Mouse (Mus musculus): ENCODE results near the gene Atp5s. TPM values are rescaled to one million over a fixed set of nuclear protein-coding genes. Genes with fewer than 3 reads are reported as not detected.

The Atp5s gene
- polyA plus RNA-seq, 1 experiment from 2014 or later = 21.6 TPM

- Histone ChIP-seq H3K36me3 (replicated peaks) (no peaks in the 10 kb centered on the region), H3K4me1 (peaks cover 30% of the 10 kb centered on the region), H3K9me3 (no peaks in the 10 kb centered on the region), H3K27me3 (ENCODE audit: poor library complexity, severe bottlenecking) (0 out of 2 replicates have a peak, but pooled peaks cover 9% of the 10 kb centered on the region), H3K27ac (no peak overlapping the region), H3K4me3 (no peak overlapping the region)
- 85% methylated on average over 10 of the region's 10 CpGs for WGBS
- no peak for DNase-seq (ENCODE audit: extremely low spot score, low spot score)
Measured at GRCm38 (mm10) chr12:69766185-69766904, 41.6 kb downstream of the Atp5s start.

GRCm38 (mm10) chr12:69767476-69768258 lies 42.9 kb downstream of the Atp5s start:
- Histone ChIP-seq H3K4me1 (peaks cover 30% of the 10 kb centered on the region), H3K9me3 (no peaks in the 10 kb centered on the region), H3K27me3 (ENCODE audit: poor library complexity, severe bottlenecking) (0 out of 2 replicates have a peak, but pooled peaks cover 9% of the 10 kb centered on the region), H3K4me3 (peak overlapping the region; percentile 9; the same call in 1 of the 2 replicates), H3K36me3 (replicated peaks) (no peaks in the 10 kb centered on the region), H3K27ac (peak overlapping the region; percentile 59)
- WGBS = 26% methylated on average over 9 of the region's 9 CpGs
- DNase-seq (ENCODE audit: extremely low spot score, low spot score) = no peak

- 81% methylated on average over 2 of the region's 2 CpGs for WGBS
Measured at GRCm38 (mm10) chr12:69768841-69769240, 44.1 kb downstream of the Atp5s start.

GRCm38 (mm10) chr12:69776607-69777340 lies 52.0 kb downstream of the Atp5s start:
- peaks cover 15% of the 10 kb centered on the region for H3K4me1 ChIP-seq
- no peaks in the 10 kb centered on the region for H3K9me3 ChIP-seq
- no peak overlapping the region for H3K27ac ChIP-seq
- no peak overlapping the region for H3K4me3 ChIP-seq
- WGBS = 74% methylated on average over 11 of the region's 11 CpGs
- H3K36me3 ChIP-seq (replicated peaks) = no peaks in the 10 kb centered on the region
- H3K27me3 ChIP-seq (ENCODE audit: poor library complexity, severe bottlenecking) = no peaks in the 10 kb centered on the region
- DNase-seq (ENCODE audit: extremely low spot score, low spot score) = no peak

More at GRCm38 (mm10) chr12:69768841-69769240, 44.1 kb downstream of the Atp5s start:
- no peaks in the 10 kb centered on the region for H3K9me3 ChIP-seq
- H3K27me3 ChIP-seq (ENCODE audit: poor library complexity, severe bottlenecking) = 0 out of 2 replicates have a peak, but pooled peaks cover 9% of the 10 kb centered on the region
- H3K4me3 ChIP-seq = no peak overlapping the region
- no peak overlapping the region for H3K27ac ChIP-seq
- DNase-seq (ENCODE audit: extremely low spot score, low spot score) = no peak
- H3K4me1 ChIP-seq = peaks cover 30% of the 10 kb centered on the region
- no peaks in the 10 kb centered on the region for H3K36me3 ChIP-seq (replicated peaks)

GRCm38 (mm10) chr12:69777341-69777730 lies 52.6 kb downstream of the Atp5s start:
- Histone ChIP-seq H3K36me3 (replicated peaks) (no peaks in the 10 kb centered on the region), H3K4me1 (peaks cover 15% of the 10 kb centered on the region), H3K9me3 (no peaks in the 10 kb centered on the region), H3K4me3 (no peak overlapping the region), H3K27ac (no peak overlapping the region), H3K27me3 (ENCODE audit: poor library complexity, severe bottlenecking) (no peaks in the 10 kb centered on the region)
- DNase-seq (ENCODE audit: extremely low spot score, low spot score) = no peak
- WGBS = 91% methylated on average over 6 of the region's 6 CpGs

GRCm38 (mm10) chr12:69777957-69778356 lies 53.2 kb downstream of the Atp5s start:
- H3K27me3 ChIP-seq (ENCODE audit: poor library complexity, severe bottlenecking) = no peaks in the 10 kb centered on the region
- H3K9me3 ChIP-seq = no peaks in the 10 kb centered on the region
- WGBS = 80% methylated on average over 2 of the region's 2 CpGs
- no peak overlapping the region for H3K27ac ChIP-seq
- H3K4me3 ChIP-seq = no peak overlapping the region
- no peaks in the 10 kb centered on the region for H3K36me3 ChIP-seq (replicated peaks)
- peaks cover 15% of the 10 kb centered on the region for H3K4me1 ChIP-seq
- DNase-seq (ENCODE audit: extremely low spot score, low spot score) = no peak

- peaks cover 12% of the 10 kb centered on the region for H3K4me1 ChIP-seq
- H3K36me3 ChIP-seq (replicated peaks) = no peaks in the 10 kb centered on the region
- WGBS = 90% methylated on average over 8 of the region's 8 CpGs
- no peak overlapping the region for H3K27ac ChIP-seq
- H3K4me3 ChIP-seq = no peak overlapping the region
- H3K9me3 ChIP-seq = no peaks in the 10 kb centered on the region
- DNase-seq (ENCODE audit: extremely low spot score, low spot score) = no peak
- 0 out of 2 replicates have a peak, but pooled peaks cover under 1% of the 10 kb centered on the region for H3K27me3 ChIP-seq (ENCODE audit: poor library complexity, severe bottlenecking)
Measured at GRCm38 (mm10) chr12:69781480-69781879, 56.7 kb downstream of the Atp5s start.

GRCm38 (mm10) chr12:69781935-69782650 lies 57.3 kb downstream of the Atp5s start:
- no peak overlapping the region for H3K27ac ChIP-seq
- WGBS = 89% methylated on average over 10 of the region's 10 CpGs

GRCm38 (mm10) chr12:69783247-69784025 lies 58.7 kb downstream of the Atp5s start:
- 0 out of 2 replicates have a peak overlapping the region, but pooled peaks have one; percentile 53 for H3K27ac ChIP-seq
- WGBS = 68% methylated on average over 6 of the region's 6 CpGs
- DNase-seq (ENCODE audit: extremely low spot score, low spot score) = no peak
- H3K4me1 ChIP-seq = peaks cover 6% of the 10 kb centered on the region
- H3K4me3 ChIP-seq = no peak overlapping the region
- H3K9me3 ChIP-seq = no peaks in the 10 kb centered on the region
- H3K27me3 ChIP-seq (ENCODE audit: poor library complexity, severe bottlenecking) = peaks cover 18% of the 10 kb centered on the region
- H3K36me3 ChIP-seq (replicated peaks) = no peaks in the 10 kb centered on the region

More at GRCm38 (mm10) chr12:69781935-69782650, 57.3 kb downstream of the Atp5s start:
- Histone ChIP-seq H3K4me3 (no peak overlapping the region), H3K36me3 (replicated peaks) (no peaks in the 10 kb centered on the region), H3K9me3 (no peaks in the 10 kb centered on the region), H3K4me1 (peaks cover 6% of the 10 kb centered on the region), H3K27me3 (ENCODE audit: poor library complexity, severe bottlenecking) (peaks cover 6% of the 10 kb centered on the region; the same call in 1 of the 2 replicates)
- DNase-seq (ENCODE audit: extremely low spot score, low spot score) = no peak

GRCm38 (mm10) chr12:69785471-69785870 lies 60.7 kb downstream of the Atp5s start:
- H3K9me3 ChIP-seq = no peaks in the 10 kb centered on the region
- H3K27ac ChIP-seq = no peak overlapping the region
- DNase-seq (ENCODE audit: extremely low spot score, low spot score) = no peak
- no peak overlapping the region for H3K4me3 ChIP-seq
- H3K27me3 ChIP-seq (ENCODE audit: poor library complexity, severe bottlenecking) = peaks cover 38% of the 10 kb centered on the region
- WGBS = 92% methylated on average over 9 of the region's 9 CpGs
- no peaks in the 10 kb centered on the region for H3K36me3 ChIP-seq (replicated peaks)
- H3K4me1 ChIP-seq = peaks cover 12% of the 10 kb centered on the region

GRCm38 (mm10) chr12:69788380-69788779 lies 63.6 kb downstream of the Atp5s start:
- WGBS = 86% methylated on average over 5 of the region's 5 CpGs
- H3K4me1 ChIP-seq = peaks cover 22% of the 10 kb centered on the region
- H3K27me3 ChIP-seq (ENCODE audit: poor library complexity, severe bottlenecking) = peaks cover 60% of the 10 kb centered on the region
- H3K9me3 ChIP-seq = no peaks in the 10 kb centered on the region
- no peak for DNase-seq (ENCODE audit: extremely low spot score, low spot score)
- no peak overlapping the region for H3K27ac ChIP-seq
- no peaks in the 10 kb centered on the region for H3K36me3 ChIP-seq (replicated peaks)
- H3K4me3 ChIP-seq = no peak overlapping the region
